Mouse (Mus musculus): ENCODE measurements at regions not wholly inside any gene's neighbourhood (a gene's known extent, or its start where the extent isn't known, plus 50 kb on each side); places are given as distances from the start of the nearest gene placed in this dataset.

DNA sequence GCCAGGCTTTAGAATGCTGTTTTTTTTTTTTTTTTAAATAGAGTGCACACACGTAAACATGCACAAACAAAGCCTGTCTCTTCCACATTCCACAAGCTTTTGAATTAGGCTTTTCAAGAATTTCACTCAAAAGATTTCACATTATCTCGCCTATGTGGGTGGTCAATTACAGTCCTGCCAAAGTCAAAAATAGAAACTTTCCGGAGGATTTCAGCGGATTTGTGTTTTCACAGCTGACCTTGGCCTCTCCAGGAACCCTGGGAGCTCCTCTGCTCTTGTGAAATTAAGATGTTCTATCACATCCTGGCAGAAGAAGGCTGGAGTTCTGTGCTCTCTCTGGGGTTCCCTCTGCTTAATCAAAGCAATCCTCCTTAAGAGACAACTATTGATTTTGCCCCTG is 360.9 kb upstream of the Tenm4 start:
- no peak for DNase-seq (ENCODE audit: extremely low spot score, low spot score)

DNA sequence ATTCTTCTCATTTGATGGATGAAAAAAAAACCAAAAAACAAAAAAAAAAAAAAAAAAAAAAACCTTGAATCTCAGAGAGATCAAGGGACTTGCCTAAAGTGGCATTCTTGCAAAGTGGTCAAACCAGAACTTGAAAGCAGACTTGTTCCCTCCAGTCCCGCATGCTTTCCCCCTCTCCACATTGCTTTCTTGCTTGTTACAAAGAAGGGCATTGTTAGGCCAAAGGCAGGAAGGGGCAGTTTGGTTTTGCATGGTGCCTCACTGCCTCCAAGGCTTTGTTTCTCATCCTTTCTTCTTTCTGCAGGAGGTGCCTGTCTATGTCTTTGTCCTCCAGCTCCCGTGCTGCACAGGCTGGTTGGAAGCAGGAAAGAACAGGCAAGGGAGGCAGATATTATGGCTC is 356.2 kb upstream of the Tenm4 start:
- no peak for DNase-seq (ENCODE audit: extremely low spot score, low spot score)

GRCm38 (mm10) chr7:95823539-95823938 is 347.5 kb upstream of the Tenm4 start:
- DNase-seq (ENCODE audit: extremely low spot score, low spot score), result no peak

GRCm38 (mm10) chr7:95829889-95830288 is 341.2 kb upstream of the Tenm4 start:
- DNase-seq (ENCODE audit: extremely low spot score, low spot score), result no peak

DNA sequence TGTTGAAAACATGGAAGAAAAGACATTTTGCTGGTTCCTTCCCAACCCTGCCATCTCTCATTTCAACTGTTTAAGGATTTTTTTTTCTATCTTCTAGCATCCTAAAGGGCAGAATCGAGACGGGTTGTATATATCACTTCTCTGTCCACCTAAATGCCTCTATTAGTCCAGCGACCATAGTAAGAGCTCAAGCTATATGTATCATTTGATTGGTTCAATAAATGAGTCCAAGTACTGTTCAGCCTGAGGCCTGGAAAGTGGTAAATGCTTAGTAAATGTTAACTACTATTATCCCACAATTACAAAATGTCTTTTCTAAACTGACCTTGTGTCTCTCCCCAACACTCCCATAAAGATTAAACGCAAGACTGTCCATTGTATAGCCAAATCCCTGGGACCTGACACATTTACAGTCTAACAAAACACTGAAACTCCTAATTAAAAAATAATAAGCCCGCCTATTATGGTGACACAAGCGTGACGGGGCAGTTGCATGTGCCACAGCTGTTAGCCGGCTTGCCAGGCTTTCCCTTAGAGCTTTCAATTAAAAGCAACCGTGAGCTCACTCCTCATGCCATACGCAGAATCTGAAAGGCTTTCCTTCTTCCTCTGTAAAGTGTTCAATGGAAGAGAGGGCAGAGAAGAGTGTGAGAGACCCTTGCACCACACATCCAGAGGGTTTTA is 336.7 kb upstream of the Tenm4 start:
- DNase-seq (ENCODE audit: extremely low spot score, low spot score), result no peak

DNA sequence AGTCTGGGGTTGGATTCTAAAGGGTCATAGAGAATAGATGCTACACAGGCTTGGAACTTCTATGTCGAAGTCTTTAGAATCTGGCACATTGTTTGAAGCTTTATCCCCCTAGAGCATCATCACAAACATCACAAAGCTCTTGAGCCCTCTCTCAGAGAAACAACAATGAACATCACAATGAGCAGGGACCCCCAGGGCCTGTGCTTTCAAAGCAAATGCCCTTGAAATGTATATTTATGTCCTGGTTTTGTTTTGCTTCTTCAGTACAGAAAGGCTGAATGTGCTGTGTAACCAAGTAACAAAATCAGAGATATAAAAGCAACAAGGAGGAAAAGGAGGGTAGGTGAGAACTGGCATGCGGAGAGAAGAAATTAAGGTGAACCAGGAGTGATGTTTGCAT is 330.6 kb upstream of the Tenm4 start:
- DNase-seq (ENCODE audit: extremely low spot score, low spot score), result no peak

DNA sequence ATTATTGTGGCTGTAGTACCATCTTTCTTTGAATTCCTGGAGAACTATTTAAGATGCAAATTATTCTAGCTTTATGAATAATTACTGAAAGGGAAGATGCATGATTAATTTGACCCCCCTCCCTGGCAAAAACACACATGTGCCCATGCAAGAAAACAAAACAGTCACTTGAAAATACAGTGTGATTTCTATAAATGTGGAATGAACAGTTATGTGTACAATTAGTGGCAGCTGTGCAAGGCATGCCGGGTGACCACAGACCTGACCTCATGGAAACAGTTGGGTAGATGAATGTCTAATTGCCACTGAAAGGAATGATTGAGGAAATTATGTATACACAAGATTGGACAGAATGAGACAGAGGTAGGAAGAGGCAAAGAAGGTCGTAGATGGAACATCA is 321.2 kb upstream of the Tenm4 start:
- no peak for DNase-seq (ENCODE audit: extremely low spot score, low spot score)

DNA sequence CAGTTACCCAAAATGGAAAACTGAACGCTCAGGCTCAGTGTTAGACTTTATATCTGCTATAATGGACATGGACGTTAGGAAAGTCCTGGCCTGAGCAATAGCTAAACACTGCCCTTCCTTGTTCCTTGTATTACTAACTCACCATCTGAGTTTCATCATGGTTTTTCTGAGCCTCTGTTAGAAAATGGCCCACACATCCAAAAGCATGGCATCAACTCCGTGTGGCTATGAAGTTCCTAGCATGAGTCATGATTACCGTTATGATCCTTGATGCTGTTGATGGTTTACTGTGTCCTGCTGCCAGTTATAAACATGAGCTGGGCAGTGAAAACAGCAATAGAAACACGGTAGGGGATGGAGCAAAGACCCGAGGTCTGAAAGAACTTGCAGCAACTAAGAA is 318.4 kb upstream of the Tenm4 start:
- no peak for DNase-seq (ENCODE audit: extremely low spot score, low spot score)

DNA sequence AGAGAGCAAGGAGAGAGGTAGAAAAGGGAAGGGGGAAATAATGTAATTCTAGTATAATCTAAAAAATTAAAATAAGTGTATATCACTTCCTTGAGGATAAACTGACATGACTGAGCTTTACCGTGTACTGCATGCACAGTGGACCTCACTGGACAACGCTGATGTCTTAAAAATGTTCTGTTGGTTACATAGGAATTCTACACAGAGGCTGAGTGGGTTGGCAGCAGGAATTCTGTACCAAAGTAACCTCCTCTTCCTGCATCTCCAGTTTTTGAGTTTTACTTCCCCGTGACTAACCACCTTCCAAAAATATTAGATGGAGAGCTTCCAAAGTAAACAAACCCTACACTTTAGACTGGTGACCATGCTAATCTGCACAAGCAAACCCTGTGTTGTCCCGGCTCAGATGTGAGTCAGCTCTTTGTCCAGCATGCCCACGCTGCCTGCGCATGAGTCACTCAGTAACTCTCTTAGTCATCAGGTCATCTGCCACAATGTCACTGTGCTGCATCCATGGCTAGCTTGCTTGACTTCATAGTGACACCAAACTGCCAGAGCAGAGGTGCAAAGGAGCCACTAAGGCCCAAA is 317.7 kb upstream of the Tenm4 start:
- DNase-seq (ENCODE audit: extremely low spot score, low spot score), result no peak

GRCm38 (mm10) chr7:95858247-95858646 is 312.8 kb upstream of the Tenm4 start:
- no peak for DNase-seq (ENCODE audit: extremely low spot score, low spot score)

DNA sequence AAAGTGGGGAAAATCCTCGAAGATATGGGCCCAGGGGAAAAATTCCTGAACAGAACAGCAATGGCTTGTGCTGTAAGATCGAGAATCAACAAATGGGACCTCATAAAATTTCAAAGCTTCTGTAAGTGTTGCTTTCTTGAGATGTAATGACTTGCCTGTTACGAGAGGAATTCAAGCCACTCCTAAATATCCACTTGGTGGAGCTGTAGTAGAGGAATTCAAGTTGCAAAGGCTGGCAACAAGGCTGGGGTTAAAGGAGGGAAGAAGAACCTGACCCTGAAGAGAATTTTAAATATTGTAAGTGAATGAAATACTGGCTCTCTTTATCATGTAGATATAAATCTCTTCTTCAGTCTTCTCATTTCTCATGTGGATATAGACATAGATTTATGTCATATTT is 306.8 kb upstream of the Tenm4 start:
- DNase-seq (ENCODE audit: extremely low spot score, low spot score), result no peak

GRCm38 (mm10) chr7:95865270-95865669 is 305.8 kb upstream of the Tenm4 start:
- no peak for DNase-seq (ENCODE audit: extremely low spot score, low spot score)

DNA sequence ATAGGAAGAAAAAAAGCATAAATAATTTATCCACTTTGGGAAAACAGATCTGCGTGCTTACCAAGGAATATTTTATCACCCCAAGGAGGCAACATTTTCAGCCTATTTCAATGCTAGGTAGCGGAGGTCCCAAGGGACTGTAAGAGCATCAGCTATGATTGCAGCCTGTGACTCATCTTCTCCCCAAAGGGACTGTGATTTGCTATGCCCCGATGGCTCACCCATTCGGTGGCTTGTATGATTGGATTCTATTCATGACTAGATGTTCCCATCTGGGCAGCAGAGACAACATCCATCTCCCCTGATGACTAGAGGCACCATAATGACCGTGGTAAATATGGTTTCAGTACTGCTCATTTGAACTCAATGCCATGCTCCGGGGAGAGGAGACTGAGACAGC is 302.3 kb upstream of the Tenm4 start:
- no peak for DNase-seq (ENCODE audit: extremely low spot score, low spot score)

- DNase-seq (ENCODE audit: extremely low spot score, low spot score), result no peak
Measured at GRCm38 (mm10) chr7:95880576-95881267, 290.3 kb upstream of the Tenm4 start.

DNA sequence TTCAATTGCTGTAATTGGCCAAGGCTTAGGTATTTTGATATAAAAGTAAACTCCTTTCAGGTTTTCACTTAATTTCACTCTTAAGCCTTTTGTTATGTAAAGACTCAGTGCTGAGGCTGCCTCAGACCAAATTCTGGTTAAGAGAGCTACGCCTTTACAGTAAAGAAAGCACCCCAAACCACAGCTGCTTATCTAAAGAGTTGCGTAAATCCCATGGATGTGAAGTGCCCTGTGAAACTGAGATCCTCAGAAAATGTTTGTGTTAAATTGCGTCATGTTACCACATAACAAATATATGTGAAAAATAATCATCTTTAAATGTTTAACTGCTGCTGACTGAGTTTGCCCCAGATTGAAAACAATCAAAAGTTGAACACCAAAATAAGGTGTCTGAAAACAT is 269.5 kb upstream of the Tenm4 start:
- DNase-seq (ENCODE audit: extremely low spot score, low spot score), result no peak

- no peak for DNase-seq (ENCODE audit: extremely low spot score, low spot score)
Measured at GRCm38 (mm10) chr7:95914406-95915080, 256.5 kb upstream of the Tenm4 start.

GRCm38 (mm10) chr7:95919932-95920331 is 251.1 kb upstream of the Tenm4 start:
- DNase-seq (ENCODE audit: extremely low spot score, low spot score), result no peak

DNA sequence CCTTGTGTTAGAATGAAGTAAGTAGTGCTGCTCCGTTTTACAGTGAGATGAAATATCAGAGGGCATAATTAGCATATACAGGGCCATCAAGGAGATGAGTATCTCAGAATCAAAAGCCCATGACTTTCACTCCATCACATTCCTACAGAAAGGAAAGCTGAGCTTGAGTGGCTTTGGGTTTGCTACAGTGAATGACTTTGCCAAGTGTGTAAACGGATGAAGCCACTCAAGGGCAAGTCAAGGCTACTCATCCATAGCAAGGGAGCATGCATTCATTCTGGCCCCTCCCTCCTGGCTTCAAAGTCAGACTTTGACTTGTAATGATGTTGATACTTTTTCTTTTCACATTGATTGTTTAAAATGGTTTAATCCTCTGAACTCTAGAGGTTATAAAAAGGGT is 246.2 kb upstream of the Tenm4 start:
- no peak for DNase-seq (ENCODE audit: extremely low spot score, low spot score)

GRCm38 (mm10) chr7:95926119-95927039 is 244.7 kb upstream of the Tenm4 start:
- no peak for DNase-seq (ENCODE audit: extremely low spot score, low spot score)

DNA sequence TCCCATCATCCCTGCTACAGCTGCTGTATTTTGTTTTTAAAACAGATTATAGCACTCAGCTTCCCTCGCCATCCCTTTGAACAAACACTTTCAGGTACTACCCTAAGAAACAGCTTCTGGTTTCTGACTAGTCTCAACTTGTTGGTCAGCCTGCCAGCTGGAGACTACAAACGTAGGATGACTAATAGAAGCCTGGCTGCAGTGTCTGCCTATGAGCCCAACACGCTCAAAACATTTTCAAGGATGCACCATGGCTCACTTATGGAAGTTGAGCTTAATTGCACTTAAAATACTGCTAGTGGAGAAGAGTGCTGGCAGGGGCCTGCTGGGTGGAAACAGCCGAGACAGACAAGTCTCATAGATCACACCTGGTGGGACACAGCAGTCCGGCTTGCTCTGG is 234.4 kb upstream of the Tenm4 start:
- no peak for DNase-seq (ENCODE audit: extremely low spot score, low spot score)

DNA sequence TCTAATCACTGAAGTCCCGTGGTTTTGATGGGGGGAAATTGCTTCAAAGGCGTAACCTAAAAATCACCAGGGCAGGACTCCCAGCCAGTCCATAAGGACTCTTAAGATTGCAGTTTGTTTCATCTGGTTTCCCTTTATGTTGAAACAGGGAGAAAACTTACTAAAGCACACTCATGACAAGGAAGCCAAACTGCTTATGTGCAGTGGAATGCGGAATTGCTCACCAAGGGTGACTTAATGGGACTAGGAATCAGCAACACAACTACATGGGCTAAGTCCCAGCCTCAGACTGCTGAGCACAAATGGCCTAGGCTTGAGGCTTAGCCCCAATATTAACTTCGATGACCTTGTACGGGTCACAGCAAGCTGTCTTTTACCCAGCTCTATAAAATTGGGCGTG is 227.6 kb upstream of the Tenm4 start:
- no peak for DNase-seq (ENCODE audit: extremely low spot score, low spot score)
